Mouse (Mus musculus): ENCODE measurements around the gene Itgb3. TPM values are rescaled to one million over a fixed set of nuclear protein-coding genes. Genes with fewer than 3 reads are reported as not detected.
"Not testable (repeated sequence)": the region's sequence is repeated elsewhere in the genome, so short reads cannot be mapped to it uniquely, and the experiment has no call there.

Itgb3 gene
- total RNA-seq (2021), result 1 to 10 TPM; 2.8 to 3.1 TPM

DNA sequence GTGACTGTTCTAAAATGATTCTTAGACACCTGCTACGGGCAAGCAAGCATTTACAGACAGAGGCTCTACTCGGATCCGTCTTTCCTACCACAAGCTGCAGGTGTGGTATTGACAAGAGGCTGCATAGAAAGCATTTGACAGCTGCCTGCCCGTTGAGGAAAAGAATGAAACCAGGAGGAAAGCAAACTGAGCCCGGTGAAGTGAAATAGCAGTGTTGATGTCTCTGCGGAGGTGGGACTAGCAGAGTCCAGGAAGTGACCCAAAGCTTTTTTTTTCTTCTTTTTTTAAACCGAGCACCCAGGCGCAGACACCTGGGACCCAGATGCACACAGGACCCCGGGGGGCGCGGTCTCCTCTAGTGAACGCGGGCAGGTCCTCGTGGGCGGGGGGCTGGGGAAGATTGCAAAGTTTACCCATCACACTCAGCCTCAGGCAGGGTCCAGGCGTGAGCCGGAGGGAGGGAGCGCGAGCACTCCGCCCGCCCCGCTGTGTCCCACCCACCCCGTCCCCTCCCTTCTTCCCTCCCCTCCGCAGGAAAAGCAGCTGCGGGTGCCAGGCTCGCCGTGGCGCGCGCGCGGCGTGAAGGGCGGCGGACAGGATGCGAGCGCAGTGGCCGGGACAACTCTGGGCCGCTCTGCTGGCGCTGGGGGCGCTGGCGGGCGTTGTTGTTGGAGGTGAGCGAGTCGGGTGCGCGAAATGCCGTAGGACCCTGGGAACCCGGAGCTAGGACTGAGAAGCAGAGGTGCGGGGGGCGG lies at the start of gene Itgb3:
Gene Itgb3 (plus strand): TSS at position 510 of the 755 bp plus-strand sequence.
- intact Hi-C loops (cut with DNase I), result no loop called here
- peak; percentile 45 to 62 for DNase-seq (ENCODE audit: low spot score in 2 of 2)

DNA sequence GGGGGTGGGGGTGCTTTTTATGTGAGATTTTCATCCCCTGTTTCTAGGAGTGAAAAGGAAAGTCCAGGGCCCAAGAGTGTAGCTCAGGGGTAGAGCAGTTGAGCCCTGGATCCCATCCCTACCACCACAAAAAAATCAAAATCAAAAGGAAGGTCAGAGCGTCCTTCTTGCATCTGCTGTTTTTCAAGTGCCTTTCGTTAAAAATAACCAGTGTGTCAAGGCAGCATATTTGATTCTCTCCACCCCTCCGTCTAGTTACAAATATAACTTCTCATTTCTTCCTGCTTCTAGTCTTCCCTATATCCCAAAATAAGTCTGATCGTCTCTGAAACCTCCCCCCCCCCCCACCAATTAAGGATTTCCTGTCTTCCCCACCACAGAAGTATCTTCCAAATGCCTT lies 49.7 kb upstream of the Itgb3 start:
- intact Hi-C loops (cut with DNase I), result loop anchor here (1.0 kb wide), 1 partner anchor 135 kb away; no protein-coding TSS in a partner anchor
- DNase-seq (ENCODE audit: low spot score in 2 of 2), result peak in 1 of 2 experiments; percentile 76

DNA sequence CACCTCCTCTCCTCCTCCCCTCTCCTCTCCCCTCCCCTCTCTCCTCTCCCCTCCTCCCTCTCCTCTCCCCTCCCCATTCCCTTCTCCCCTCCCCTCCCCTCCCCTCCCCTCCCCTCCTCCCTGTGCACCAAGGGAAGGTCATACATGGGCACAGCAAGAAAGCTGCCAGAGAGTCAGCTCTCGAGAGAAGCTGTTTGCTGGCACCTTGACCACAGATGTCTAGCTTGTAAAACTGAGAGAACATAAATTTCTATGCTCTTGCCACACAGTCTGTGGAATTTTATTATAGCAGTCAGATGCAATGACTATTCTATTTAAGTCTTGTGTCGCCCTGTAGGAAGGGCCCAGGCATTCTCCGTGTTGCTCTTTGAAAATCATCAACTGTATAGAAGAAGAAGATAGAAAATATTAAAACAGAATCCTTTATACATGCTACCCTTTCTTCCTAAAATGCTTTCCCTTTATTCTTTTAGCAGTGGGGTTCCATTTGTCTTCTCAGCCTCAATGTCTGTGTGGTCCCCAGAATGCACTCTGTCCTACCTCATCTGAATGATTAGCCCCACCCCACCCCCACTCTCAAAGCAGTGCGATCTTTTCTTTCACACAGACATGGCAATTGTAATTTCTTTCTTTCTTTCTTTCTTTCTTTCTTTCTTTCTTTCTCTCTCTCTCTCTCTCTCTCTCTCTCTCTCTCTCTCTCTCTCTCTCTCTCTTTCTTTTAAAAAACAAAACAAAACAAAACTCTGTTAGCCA lies 49.0 kb upstream of the Itgb3 start:
- DNase-seq (ENCODE audit: low spot score in 2 of 2), result peak in 1 of 2 experiments; percentile 83
- intact Hi-C loops (cut with DNase I), result loop anchor here (1.0 kb wide), 1 partner anchor 134 kb away; no protein-coding TSS in a partner anchor

DNA sequence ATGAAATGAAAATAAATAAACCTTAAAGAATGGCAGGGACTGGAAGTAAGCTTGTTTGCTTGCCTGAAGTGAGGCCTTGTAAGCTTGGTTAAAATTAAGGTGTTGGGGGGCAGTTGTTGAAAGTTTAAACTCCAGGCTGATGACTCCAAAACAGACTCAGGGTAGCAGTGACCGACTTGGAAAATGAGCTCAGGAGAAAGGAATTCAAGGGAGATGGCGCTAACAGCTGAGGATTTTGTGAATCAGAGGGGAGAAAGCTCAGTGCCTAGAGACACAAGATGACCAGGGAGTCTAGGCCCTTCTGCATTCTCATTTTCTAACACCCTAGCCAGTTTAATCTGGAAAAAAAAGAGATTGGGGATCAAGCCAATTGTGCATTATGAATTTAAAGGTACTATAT lies 46.8 kb upstream of the Itgb3 start:
- DNase-seq (ENCODE audit: low spot score in 2 of 2), result no peak
- intact Hi-C loops (cut with DNase I), result no loop called here

DNA sequence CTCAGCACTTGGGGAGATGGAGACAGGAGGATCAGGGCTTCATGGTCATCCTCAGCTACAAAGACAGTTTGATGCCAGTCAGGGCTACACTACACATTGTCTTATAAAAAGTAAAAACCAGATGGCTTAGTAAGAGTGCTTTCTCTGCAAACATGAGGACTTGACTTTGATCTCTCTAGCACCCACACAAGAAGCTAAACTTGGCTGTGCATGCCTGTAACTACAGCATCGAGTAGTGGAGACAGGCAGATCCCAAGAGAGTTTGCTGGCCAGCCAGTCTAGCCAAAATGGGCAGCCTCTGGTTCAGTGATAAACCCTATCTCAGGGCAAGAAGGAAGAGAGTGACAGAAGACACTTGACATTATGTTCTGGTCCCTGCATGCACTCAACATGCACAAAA lies 44.3 kb upstream of the Itgb3 start:
- DNase-seq (ENCODE audit: low spot score in 2 of 2), result peak in 1 of 2 experiments; percentile 84
- intact Hi-C loops (cut with DNase I), result no loop called here

DNA sequence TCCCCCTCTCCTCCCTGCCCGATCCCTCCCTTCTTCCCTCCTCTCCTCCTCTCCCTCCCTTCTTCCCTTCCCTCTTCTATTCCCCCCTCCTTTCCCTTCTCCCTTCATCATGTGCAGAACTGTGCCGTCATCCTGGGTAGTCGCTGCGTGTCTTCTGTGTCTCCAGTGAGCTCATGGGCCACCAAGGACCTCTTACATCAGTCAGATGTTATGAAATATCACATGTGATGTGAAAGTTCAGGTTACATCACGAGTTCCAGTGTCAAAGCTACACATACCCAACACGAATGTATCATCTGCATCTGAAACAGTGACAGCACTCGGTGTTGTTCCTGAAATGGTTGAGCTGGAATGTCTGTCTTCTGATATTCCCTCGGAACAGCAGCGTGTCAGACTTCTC lies 42.6 kb upstream of the Itgb3 start:
- intact Hi-C loops (cut with DNase I), result no loop called here
- no peak for DNase-seq (ENCODE audit: low spot score in 2 of 2)

DNA sequence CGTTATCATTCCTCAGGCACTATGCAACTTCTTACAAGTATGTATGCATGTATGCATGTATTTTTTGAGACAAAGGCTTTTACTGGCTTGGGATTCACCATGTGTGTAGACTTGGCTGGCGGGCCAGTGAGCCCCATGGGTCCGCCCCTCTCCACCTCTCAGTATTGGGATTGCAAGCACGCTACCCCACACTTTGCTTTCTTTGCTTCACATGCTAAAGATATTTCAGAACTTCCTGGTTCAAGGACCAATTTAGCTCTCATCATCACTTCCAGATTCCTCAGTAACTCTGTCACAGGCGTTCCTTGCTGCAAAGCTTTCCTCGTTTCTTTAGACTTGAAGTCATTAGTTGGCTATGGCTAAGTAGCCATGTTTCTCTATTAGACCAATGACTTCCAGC lies 41.7 kb upstream of the Itgb3 start:
- intact Hi-C loops (cut with DNase I), result no loop called here
- DNase-seq (ENCODE audit: low spot score in 2 of 2), result peak in 1 of 2 experiments; percentile 73

DNA sequence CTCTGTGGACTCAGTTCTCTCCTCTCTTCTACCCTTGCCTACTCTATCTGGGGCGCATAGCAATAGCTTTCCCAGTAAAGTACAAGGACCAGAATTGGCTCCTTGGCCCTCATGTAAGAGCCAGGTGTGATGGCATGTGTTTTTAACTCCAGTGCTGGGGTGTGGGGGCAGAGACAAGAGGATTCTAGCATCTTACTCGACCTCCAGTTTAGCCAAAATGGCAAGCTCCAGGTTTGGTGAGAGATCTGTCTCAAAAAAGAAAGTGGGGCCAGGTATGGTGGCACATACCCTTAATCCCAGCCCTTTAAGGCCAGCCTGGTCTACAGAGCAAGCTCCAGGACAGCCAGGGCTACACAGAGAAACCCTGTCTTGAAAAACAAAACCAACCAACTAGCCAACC lies 41.0 kb upstream of the Itgb3 start:
- intact Hi-C loops (cut with DNase I), result no loop called here
- no peak for DNase-seq (ENCODE audit: low spot score in 2 of 2)

DNA sequence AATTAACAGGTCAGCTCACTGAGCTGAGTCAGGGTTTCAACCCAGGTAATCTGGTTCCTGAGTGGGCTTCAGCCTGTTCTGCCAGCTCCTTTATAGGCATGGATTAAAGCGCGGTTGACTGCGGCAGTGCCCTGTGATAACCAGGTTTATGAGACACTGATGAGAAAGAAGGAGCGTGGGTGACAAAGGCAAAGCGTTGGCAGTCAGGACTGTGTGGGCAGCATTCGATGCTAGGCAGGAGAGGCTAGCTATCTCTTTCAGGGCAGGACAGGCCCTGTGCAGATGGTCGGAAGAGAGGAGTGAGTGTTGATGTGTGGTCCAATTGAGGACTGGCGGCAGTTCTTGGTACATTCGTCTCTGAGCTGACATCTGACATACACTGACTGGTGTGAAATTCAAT lies 40.1 kb upstream of the Itgb3 start:
- intact Hi-C loops (cut with DNase I), result no loop called here
- peak in 1 of 2 experiments; percentile 38 for DNase-seq (ENCODE audit: low spot score in 2 of 2)

DNA sequence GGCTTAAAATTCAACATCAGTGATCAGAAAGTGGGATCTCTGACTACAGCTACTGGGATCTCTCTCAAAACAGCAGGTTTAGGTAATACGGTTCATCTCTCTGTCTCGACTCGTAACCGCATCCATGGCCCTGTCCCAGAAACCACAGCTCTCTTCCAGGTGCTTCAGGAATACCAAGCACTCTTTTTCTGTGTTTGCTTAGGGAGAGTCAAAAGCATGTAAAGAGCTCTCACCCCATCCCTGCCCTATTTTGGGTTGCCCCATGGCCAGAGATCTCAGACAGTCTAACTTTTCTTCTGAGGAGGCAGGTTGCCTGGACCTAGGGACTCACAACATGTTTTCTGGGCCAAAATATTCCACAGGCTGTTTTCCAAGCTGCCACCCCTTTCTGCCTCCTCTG lies 39.5 kb upstream of the Itgb3 start:
- intact Hi-C loops (cut with DNase I), result no loop called here
- no peak for DNase-seq (ENCODE audit: low spot score in 2 of 2)

DNA sequence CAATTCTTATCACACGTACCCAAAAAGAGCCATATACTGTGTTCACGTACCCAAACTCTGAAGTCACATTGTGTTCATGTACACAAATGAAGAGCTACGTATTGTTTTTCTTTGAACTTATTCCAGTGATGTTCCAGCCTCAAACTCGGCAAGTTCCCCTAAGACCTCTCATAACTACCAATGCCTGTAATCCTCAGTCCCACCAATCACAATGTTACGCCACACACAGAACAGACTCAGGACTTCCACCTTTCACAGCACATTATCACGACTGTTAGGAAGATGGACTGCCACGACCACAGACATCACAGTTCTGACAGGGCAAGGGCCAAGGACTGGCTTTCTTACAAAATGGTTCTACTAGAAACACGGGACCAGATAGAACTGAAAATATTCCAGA lies 37.3 kb upstream of the Itgb3 start:
- DNase-seq (ENCODE audit: low spot score in 2 of 2); intact Hi-C loops (cut with DNase I): not testable (repeated sequence)

DNA sequence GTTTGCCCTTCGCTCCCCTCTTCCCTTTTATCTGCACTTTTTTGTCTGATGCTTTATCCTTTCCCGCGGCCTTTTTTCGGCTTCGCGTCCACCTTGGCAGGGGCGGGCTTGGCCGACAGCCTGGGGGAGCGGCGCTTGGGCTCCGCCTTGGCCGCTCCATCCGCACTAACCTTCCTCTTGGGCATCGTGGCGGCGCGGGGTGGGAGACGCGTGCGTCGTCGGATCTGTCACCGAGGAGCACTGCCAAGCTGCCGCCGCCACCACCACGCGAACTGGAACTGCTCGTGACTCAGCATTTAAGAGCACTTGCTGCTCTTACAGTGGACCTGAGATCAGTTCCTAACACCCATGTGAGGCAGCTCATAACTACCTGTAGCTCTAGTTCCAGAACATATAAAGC lies 36.4 kb upstream of the Itgb3 start:
- peak; percentile 52 to 80 for DNase-seq (ENCODE audit: low spot score in 2 of 2)
- intact Hi-C loops (cut with DNase I), result not testable (repeated sequence)

DNA sequence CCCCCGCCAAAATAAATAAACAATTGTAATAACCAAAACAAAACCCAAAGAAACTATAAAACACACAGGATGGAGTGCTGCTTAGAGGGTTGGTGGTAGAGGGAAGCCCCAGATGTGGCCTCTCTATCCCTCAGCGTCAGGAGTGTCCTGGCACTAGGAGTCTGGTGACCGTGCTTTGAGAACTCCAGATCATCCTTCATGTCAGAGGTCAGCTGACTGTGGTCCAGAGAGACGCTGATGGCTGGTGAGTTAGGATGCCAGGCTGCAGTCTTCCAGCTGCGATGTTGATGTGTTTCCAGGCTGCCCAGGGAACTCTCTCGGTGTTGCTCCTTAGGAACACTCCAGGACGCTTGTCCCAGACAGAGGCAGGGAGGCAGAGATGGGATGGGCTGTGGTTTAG lies 35.7 kb upstream of the Itgb3 start:
- no peak for DNase-seq (ENCODE audit: low spot score in 2 of 2)
- intact Hi-C loops (cut with DNase I), result no loop called here

DNA sequence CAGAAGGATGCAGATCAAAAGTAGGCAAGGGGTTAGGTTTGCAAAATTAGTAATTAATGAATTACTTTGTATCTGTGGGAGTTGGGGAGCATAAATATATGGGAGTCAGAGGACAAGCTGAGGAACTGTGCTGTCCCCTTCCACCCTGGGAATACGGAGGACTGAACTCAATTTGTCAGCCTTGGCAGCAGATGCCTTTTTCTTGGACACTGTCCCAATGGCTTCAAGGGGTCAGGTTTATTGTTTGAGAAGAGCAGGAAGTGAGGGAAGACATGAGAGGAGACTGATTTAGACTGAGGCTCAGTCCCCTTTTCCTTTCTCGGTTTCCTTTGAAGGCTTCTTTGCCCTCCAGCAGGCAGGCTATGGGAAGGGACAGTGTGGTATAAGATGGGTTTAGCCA lies 35.2 kb upstream of the Itgb3 start:
- no peak for DNase-seq (ENCODE audit: low spot score in 2 of 2)
- intact Hi-C loops (cut with DNase I), result no loop called here

DNA sequence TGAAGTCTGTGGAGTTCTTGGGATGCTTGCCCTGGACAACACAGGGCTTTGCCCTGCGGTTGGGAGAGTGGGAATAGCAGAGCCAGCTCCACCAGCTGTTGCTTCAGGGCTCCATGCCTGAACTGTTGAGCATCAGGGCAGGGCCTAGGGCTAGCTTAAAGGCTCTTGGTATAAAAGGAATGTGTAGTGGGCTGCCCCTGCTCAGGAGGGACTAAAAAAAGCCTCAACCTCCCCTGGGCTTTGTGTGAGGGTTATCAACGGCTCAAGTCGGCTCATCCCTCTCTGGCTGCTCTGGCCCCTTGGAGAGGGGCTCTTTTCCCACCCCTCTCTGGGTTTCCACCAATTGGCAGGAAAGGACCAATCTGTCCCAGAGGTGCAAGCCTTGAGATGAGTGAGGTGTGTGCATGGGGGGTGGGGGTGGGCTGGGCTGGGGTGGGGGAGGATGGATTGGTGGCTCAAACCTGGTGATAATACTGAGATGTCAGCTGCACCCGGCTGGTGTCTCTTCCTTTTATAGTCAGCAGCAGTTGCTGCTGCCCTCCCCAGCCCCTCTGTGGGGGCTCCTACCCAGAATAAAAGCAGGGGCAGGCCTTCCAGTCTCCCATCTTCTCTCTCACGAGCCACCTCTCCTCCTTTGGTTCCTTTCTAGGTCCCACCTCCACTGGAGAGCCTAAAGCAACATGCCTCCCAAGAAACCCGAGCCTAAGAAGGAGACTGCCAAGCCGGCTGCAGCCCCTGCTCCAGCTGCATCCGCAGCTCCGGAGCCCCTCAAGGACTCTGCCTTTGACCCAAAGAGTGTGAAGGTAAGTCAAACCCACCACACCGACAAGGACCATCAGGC lies 30.8 kb upstream of the Itgb3 start:
- intact Hi-C loops (cut with DNase I), result no loop called here
- DNase-seq (ENCODE audit: low spot score in 2 of 2), result no peak

DNA sequence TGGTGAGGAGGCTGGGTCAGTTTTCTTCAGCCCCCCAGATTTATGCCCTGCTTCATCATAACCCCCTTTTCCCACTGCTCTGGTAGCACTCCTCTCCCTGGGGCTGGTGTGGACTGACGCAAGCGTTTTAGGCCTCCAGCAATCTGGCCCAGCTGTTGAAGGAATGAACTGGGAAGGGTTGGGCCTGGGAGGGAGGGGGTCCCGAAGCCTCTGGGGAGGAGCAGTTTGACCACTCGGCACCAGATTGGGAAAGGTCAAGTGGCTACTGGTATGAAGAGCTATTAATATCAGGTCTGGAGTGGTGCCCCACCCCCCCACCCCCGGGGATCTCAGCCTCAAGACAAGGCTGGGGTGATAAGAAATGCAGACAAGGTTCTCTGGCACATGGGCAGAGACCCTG lies 29.7 kb upstream of the Itgb3 start:
- no peak for DNase-seq (ENCODE audit: low spot score in 2 of 2)
- intact Hi-C loops (cut with DNase I), result no loop called here

DNA sequence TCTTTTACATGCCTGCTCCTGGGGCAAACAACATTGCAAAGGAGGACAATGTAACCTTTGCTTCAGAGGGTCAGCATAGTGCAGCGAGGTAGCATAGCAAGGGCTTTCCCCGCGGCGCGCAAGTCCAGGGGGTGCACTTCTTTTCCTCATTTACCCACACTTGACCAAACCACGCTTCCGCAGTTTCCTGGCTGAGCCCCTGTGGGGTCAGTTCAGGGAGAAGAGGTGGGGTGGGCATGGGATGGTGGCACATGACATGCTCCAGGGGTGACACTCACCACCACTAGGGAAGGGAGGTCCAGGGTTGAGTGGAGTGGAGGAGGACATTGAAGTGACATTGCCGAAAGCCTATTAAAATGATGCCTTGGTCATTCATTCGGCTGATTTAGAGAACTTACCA lies 28.7 kb upstream of the Itgb3 start:
- DNase-seq (ENCODE audit: low spot score in 2 of 2), result no peak
- intact Hi-C loops (cut with DNase I), result no loop called here

DNA sequence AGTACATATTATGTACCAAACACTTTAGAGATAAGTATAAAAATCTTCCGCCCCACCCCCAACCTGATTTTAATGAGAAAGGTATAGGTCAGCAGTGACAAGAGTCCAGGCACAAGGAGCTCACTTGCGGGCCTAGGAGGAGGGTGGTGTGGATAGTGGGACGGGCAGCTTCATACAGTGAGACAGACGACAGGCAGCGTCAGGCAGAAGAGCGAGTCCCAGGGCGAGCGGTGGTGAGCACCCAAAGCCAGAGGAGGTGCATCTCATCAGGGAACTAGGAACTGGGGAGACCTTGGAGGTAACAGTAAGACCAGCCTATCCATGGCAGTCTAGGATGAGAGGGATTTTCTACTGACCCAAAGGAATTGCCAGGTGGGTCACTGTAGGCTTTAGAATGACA lies 28.2 kb upstream of the Itgb3 start:
- no peak for DNase-seq (ENCODE audit: low spot score in 2 of 2)
- intact Hi-C loops (cut with DNase I), result no loop called here

DNA sequence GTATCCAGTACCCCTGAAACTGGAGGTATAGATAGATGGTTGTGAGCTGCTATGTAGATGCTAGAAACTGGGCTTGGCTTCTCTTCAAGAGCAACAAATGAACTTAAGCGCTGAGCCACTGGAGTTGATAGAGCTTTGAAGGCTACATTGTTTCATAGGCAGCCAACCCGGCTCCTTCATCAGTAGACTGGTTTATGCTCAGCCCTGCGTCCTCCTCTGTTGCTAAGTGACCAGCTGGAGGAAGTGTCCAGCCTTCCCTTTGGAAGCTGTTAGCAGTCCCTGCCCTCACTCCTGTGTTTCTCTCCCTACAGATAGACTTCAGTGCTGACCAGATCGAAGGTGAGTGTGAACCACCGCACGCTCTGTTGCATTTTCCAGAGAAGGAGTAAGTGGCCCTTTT lies 27.7 kb upstream of the Itgb3 start:
- intact Hi-C loops (cut with DNase I), result no loop called here
- DNase-seq (ENCODE audit: low spot score in 2 of 2), result no peak

DNA sequence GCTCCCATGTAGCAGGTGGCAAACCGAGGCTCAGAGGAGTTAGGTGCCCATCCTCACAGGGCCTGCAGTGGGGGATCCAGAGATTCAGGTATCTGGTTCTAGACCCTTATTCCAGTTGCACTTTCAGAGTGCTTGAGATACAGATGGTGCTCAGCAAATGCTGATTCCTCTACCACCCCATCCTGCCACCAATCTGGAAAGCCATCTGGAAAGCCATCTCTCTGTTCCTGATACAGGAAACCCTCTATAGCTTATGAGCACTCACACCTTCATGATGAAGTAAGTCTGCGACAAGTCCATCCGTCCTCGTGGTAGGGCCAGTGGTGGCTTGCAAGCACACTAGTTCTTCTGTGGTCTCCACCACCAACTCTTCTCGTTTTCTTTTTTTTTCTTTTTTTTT lies 27.2 kb upstream of the Itgb3 start:
- DNase-seq (ENCODE audit: low spot score in 2 of 2), result peak in 1 of 2 experiments; percentile 43
- intact Hi-C loops (cut with DNase I), result no loop called here

Measured in left cerebral cortex, postnatal 25 days (tissue).